Mouse (Mus musculus): ENCODE data around the gene Evpl. TPM values are rescaled to one million over a fixed set of nuclear protein-coding genes. Genes with fewer than 3 reads are reported as not detected.

Evpl gene
- not detected for polyA plus RNA-seq (2014; fragmentation: Illumina TruSeq; extraction: RNeasy Lipid Tissue Mini Kit (QIAGEN cat#74804); ENCODE audit: low read depth, low replicate concordance)

DNA sequence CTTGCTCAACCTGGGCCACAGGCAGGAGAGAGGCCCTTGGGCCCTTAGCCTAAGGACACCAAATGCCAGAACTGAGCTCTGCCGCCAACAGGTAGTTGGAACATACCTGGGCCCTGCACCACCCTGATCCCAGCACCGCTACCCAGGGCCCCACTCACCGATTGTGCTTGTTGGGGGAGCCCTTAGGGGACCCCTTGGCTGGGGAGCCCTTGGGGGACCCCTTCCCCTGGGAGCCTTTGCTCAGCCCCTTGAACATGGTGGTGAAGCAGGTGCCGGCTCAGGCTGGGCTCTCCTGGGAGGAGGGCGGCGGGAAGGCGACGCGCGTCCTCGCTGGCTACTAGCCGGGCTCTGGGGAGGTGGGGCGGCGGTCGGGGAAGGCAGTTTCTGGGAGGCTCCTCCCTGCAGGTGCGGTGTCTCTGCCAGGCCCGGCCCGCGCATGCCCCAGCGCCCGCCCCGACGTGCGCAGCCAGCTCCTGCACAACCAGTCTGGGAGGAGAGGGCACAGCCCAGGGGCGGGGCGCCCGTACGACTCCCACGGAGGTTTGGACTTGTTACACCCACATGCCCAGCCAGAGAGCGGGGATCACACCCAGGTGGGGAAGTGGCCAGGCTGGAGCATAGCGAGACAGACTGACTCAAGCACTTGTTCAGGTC, at the start of gene Evpl:
Gene Evpl (minus strand): TSS at position 336 of the 654 bp plus-strand sequence.

DNA sequence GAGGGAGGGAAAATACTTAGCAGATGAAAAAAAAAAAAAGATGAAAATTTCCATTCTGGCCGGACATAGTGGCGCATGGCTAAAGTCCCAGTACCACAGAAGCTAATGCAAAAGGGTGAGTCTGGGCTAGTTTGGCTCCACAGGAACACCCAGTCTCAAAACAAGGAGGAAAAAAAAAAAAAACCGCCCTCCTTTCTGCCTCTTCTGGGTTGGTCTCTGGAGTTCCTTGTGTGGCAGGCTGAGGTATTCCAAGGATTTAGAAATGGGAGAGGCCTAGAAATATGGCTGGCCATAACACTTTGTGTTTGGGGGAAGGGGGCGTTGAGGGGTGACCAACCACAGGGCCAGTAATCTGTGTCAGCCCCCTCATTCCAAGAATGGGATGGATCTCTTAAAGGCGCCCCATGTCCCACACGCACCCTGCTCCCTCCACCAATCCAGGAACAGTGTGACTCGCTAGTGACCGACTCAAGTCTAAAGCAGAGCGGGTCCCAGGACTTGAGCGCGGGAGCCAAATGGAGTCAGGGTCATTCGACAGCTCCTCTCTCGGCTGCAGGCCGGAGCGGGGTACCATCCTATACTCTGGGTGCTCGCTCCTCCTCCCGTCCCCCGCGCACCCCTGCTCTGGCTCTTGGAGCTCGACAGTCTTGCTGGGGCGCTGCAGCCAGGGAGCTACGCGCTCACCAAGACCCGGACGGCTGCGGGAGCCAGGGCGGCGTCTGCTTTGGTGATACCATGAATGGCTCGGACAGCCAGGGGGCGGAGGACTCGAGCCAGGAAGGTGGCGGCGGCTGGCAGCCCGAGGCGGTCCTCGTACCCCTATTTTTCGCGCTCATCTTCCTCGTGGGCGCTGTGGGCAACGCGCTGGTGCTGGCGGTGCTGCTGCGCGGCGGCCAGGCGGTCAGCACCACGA, 43.1 kb upstream of the Evpl start, which contains the start of gene Galr2:
Gene Galr2 (plus strand): TSS at position 189 of the 913 bp plus-strand sequence.

DNA sequence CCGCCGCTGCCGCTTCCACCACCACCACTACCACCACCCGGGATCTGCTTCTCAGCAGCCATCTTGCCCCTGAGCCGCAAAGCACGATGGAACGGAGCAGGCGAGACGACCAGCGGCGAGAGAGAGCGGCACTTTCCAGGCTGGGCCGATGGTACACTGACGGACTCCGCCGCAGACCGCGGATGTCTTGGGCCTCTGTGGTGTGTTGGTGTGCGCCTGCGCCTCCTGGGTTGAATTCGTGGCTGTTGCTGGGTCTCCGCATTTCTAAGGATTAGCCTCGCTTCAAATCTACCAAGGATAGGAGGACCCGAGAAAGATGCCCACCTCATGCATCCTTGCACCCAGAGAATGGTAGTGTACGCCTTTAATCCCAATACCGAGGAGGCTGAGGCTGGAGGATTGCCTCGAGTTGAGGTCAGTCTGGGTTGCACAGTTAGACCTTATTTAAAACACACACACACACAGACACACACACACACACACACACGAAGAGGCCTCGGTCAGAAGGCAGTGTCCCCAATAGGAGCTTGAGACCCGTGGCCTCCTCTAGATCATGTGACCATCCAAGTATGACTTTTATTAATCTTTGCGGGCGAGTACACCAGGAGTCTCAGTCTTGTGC, 36.3 kb upstream of the Evpl start, which contains the start of gene Srp68:
Gene Srp68 (minus strand): TSS at position 173 of the 622 bp plus-strand sequence.

DNA sequence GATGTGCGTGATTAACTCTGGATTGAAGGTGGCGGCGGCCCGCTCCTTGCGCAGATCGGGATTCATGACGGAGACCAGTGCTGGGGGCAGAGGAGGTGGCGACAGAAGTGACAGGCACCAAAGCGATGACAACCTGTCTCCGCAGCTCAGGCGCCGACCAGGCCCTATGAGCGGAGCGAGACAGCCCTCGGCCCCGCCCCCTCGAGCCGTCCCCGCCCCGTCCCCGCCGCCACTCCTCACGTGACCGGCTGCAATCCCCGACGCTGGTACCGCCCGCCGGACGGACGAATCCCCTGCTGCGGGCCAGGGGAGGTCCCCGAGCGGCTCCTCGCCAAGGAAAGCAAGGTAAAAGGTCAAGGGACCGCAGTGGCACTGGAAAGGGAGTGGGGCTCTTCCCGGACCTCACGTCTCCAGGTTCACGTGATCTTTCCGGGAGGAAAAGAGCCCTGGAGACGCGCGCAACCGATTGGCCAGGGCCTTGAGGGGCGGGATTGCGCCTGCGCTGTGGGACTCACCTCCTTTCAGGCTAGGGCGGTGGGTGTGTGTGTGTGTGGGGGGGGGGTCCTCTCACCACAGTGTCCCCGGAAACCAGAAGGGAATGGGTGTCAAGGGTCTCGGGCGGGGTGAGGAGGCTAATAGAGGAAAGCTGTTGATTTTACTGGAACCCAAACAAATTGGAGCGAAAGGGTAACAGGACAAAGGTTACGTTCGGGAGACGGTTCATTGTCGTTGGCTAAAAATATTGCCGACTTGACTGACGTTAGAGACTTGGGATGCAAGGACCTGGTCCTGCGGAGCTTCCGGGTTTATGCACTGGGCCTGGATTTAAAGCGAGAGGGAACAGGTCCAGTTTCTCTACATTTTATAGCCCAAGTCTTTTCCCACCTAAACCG, 39.0 kb downstream of the Evpl start, which contains the start of the genes Ten1 and Acox1:
Gene Ten1 (plus strand): TSS at position 217 of the 893 bp plus-strand sequence.
Gene Acox1 (minus strand): TSS at position 407 of the 893 bp plus-strand sequence.

Other genes starting within 250 kb of the Evpl start
- gene Galk1, start 225.4 kb downstream of the Evpl start, polyA plus RNA-seq (2014; fragmentation: Illumina TruSeq; extraction: RNeasy Lipid Tissue Mini Kit (QIAGEN cat#74804); ENCODE audit: low read depth, low replicate concordance): not detected
- gene H3f3b, start 210.1 kb downstream of the Evpl start, polyA plus RNA-seq (2014; fragmentation: Illumina TruSeq; extraction: RNeasy Lipid Tissue Mini Kit (QIAGEN cat#74804); ENCODE audit: low read depth, low replicate concordance): 711 TPM
- gene Unk, start 207.8 kb downstream of the Evpl start, polyA plus RNA-seq (2014; fragmentation: Illumina TruSeq; extraction: RNeasy Lipid Tissue Mini Kit (QIAGEN cat#74804); ENCODE audit: low read depth, low replicate concordance): 6.0 TPM
- 0.11 TPM for gene Unc13d, start 160.1 kb downstream of the Evpl start, polyA plus RNA-seq (2014; fragmentation: Illumina TruSeq; extraction: RNeasy Lipid Tissue Mini Kit (QIAGEN cat#74804); ENCODE audit: low read depth, low replicate concordance)
- gene Wbp2, start 151.1 kb downstream of the Evpl start, polyA plus RNA-seq (2014; fragmentation: Illumina TruSeq; extraction: RNeasy Lipid Tissue Mini Kit (QIAGEN cat#74804); ENCODE audit: low read depth, low replicate concordance): 22.9 TPM
- 0.36 TPM for gene Trim47, start 110.9 kb downstream of the Evpl start, polyA plus RNA-seq (2014; fragmentation: Illumina TruSeq; extraction: RNeasy Lipid Tissue Mini Kit (QIAGEN cat#74804); ENCODE audit: low read depth, low replicate concordance)
- 0.45 TPM for gene Trim65, start 106.9 kb downstream of the Evpl start, polyA plus RNA-seq (2014; fragmentation: Illumina TruSeq; extraction: RNeasy Lipid Tissue Mini Kit (QIAGEN cat#74804); ENCODE audit: low read depth, low replicate concordance)
- gene Mrpl38, start 99.2 kb downstream of the Evpl start, polyA plus RNA-seq (2014; fragmentation: Illumina TruSeq; extraction: RNeasy Lipid Tissue Mini Kit (QIAGEN cat#74804); ENCODE audit: low read depth, low replicate concordance): 2.2 TPM
- gene Fbf1, start 69.9 kb downstream of the Evpl start, polyA plus RNA-seq (2014; fragmentation: Illumina TruSeq; extraction: RNeasy Lipid Tissue Mini Kit (QIAGEN cat#74804); ENCODE audit: low read depth, low replicate concordance): 19.3 TPM
- 1.5 TPM for gene Ten1, start 39.2 kb downstream of the Evpl start, polyA plus RNA-seq (2014; fragmentation: Illumina TruSeq; extraction: RNeasy Lipid Tissue Mini Kit (QIAGEN cat#74804); ENCODE audit: low read depth, low replicate concordance)
- gene Acox1, start 39.0 kb downstream of the Evpl start, polyA plus RNA-seq (2014; fragmentation: Illumina TruSeq; extraction: RNeasy Lipid Tissue Mini Kit (QIAGEN cat#74804); ENCODE audit: low read depth, low replicate concordance): 11.0 TPM
- 10.5 TPM for gene Srp68, start 36.1 kb upstream of the Evpl start, polyA plus RNA-seq (2014; fragmentation: Illumina TruSeq; extraction: RNeasy Lipid Tissue Mini Kit (QIAGEN cat#74804); ENCODE audit: low read depth, low replicate concordance)
- gene Galr2, start 42.9 kb upstream of the Evpl start, polyA plus RNA-seq (2014; fragmentation: Illumina TruSeq; extraction: RNeasy Lipid Tissue Mini Kit (QIAGEN cat#74804); ENCODE audit: low read depth, low replicate concordance): not detected
- gene Exoc7, start 69.2 kb upstream of the Evpl start, polyA plus RNA-seq (2014; fragmentation: Illumina TruSeq; extraction: RNeasy Lipid Tissue Mini Kit (QIAGEN cat#74804); ENCODE audit: low read depth, low replicate concordance): 16.2 TPM
- gene Foxj1, start 97.3 kb upstream of the Evpl start, polyA plus RNA-seq (2014; fragmentation: Illumina TruSeq; extraction: RNeasy Lipid Tissue Mini Kit (QIAGEN cat#74804); ENCODE audit: low read depth, low replicate concordance): 0.76 TPM
- gene Rnf157, start 175.0 kb upstream of the Evpl start, polyA plus RNA-seq (2014; fragmentation: Illumina TruSeq; extraction: RNeasy Lipid Tissue Mini Kit (QIAGEN cat#74804); ENCODE audit: low read depth, low replicate concordance): 1.3 TPM
- gene Ubald2, start 196.0 kb upstream of the Evpl start, polyA plus RNA-seq (2014; fragmentation: Illumina TruSeq; extraction: RNeasy Lipid Tissue Mini Kit (QIAGEN cat#74804); ENCODE audit: low read depth, low replicate concordance): 2.8 TPM
- 61.0 TPM for gene Qrich2, start 228.2 kb upstream of the Evpl start, polyA plus RNA-seq (2014; fragmentation: Illumina TruSeq; extraction: RNeasy Lipid Tissue Mini Kit (QIAGEN cat#74804); ENCODE audit: low read depth, low replicate concordance)

All from testis, adult 10 weeks (tissue).